Mouse (Mus musculus) ovary, adult 2 months (tissue): ENCODE results near the gene Cnnm3. TPM values are rescaled to one million over a fixed set of nuclear protein-coding genes. Genes with fewer than 3 reads are reported as not detected.

Source experiments
- polyA plus RNA-seq: library from polyadenylated mRNA; depleted of rRNA; stranded (reverse); fragments of >200 nt; gene quantifications from 2 replicates; pipeline ENCODE4 v1.2.3, GENCODE M21; 2012; rRNA removed

The Cnnm3 gene
- 35.3 and 39.6 TPM in 2 replicates for polyA plus RNA-seq

DNA sequence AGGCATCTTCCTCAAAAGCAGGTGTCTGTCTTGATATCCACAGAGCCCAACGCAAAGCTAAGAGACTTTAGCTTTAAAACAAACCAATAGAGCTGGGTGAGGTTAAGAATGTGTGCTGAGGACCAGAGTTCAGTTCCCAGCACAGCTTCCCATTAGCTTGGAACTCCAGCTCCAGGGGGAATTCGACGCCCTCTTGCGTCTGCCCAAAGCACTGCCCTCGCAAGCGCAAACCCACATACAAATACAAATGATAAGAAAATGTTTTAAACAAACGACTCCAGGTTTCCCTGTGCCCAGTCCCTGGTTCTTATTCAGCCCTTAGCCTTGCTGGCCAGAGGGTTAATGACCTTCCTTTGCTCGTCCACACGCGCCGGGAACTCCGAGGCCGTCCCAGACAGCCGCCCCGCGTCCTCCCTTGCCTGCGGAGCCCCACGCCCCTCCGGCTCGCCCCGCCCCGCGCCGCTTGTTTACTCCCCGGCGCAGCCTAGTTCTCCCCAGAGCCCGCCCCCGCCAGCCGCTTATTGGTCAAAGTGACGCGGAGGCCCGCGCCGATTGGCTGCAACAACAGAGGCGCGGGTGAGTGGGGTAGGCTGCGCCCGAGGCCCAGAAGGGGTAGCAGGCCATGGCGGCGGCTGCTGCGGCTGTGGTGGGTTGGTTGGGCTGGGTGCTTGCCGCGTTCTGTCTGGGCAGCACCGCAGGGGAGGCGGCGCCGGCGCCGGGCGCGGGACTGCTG lies at the start of gene Cnnm3:
Gene Cnnm3 (plus strand): TSS at position 579 of the 733 bp plus-strand sequence.

DNA sequence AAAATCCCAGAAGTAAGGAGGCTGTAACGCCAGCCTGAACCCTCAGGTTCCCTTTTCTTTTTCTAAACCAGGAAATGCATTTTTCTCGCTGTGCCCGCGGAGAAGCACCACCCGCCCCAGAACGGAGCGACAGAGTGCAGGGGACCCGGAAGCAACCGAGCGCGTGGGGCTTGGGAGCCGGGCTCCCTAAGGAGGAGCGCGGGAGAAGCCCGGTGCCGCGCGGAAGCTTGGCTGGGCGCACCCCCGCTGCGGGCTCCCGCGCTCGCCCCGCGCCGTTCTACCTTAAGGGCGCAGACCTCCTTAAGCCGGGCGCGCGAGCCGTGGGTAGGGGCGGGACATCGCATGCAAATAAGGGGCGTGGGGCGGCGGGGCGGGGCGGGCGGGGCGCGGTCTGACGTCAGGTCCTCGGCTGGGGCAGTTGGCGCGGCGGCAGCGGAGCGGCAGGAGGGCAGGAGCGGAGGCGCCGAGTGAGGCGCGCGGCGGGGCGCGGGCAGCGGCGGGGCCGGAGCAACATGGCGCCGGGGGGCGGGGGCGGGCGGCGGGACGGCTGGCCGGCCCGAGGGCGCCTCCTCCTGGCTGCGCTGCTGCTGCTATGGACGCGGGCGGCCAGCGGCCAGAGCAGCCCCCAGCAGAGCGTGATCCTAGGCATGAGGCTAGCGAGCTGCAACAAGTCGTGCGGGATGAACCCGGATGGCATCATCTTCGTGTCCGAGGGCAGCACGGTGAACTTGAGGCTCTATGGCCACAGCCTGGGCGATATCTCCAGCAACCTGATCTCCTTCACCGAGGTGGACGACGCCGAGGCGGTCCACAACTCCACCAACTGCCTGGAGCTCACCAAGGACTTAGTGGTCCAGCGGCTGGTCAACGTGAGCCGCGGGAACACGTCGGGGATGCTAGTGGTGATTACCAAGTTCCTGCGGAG lies 40.2 kb upstream of the Cnnm3 start, which contains the start of gene Cnnm4:
Gene Cnnm4 (plus strand): TSS at position 440 of the 925 bp plus-strand sequence.

DNA sequence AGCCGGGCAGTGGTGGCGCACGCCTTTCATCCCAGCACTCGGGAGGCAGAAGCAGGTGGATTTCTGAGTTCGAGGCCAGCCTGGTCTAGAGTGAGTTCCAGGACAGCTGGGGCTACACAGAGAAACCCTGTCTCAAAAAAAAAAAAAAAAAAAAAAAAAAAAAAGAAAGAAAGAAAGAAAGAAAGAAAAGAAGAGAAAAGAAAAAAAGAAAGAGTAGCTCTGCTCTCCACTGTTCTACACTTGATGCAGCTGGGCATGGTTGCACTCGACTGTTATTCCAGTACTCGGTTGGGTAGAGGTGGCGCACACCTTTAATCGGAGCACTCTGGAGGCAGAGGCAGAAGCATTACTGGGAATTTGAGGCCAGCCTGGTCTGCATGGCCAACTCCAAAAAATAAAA lies 25.1 kb downstream of the Cnnm3 start, which contains the start of gene Ankrd23:
Gene Ankrd23 (minus strand): TSS at position 101 of the 400 bp plus-strand sequence.

GRCm38 (mm10) chr1:36539186-36539585 lies 27.5 kb downstream of the Cnnm3 start, which contains the start of gene Gm42417:
TSS of gene Gm42417 (minus strand) at chr1:36539429.

DNA sequence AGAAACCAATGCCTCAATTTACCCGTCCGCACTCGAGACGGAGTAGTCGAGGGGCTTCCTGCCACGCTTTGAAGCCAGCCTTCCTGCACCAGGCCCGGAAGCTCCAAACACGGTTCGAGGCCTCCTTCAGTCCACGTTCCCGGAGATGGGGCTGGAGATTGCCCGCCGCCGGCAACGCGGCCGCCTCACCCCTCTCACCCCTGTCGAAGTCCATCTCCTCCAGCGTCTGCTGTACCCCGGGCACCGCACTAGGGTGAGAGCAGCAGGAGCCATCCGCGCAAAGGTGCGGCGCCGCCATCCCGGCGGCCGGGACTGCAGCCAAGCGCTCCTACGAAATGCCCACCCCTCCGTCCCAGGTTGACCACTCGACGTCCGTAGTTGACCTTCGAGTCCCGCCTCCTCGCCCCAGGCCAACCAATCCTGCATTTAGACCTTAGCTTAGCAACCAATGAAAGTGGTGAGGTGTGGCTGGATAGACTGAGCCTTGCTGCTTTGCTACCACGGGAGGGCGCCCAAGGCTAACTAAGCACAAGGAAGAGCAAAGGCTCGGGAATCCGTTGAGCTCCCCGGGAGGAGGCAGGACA lies 35.3 kb downstream of the Cnnm3 start, which contains the start of gene Ankrd39:
Gene Ankrd39 (minus strand): TSS at position 558 of the 584 bp plus-strand sequence.

DNA sequence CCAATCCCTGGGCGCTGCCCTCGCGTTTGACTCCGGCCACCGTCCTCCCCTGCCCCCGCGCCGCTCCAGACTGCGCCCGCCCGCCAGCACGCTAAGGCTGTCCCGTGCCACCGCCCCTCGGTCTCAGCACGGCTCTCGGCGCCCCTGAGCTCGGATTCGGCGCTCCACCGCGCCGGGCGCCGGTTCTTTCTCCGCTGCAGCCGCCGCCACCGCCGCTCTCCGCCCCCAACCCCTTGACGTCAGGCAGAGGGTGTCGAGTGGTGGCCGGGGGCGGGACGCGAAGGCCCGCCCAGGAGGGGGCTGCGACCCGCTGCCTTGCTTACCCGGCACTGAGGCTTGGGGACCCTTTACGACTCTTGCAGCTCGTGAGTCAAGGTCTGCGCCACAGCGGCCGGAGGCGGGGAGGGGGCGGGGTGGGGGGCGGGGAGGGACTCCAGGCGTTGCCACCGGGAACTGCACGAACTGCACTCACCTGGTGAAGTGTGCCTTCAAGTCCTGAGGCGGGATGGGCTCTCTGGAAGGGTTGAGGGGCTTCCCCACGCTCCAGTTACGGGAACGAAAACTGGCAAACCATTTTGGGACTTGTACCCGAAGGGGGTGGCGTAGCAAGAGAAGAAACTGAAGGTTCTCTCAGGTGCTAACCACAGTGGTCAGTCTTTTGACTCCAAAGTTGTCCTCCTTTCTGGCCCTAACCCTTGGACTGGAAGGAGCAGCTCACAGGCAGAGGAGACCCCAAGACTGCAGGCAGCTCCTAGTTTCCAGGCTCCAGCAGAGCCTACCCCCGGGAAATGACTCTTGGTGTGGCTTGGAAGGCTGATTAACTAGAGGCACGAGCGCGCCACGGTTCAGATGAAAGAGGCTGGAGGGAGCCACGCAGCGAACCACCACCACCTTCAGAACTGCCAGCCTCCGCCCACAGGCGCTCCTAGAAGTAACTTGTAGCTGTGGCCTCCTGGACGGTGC lies 46.6 kb downstream of the Cnnm3 start, which contains the start of gene Sema4c:
Gene Sema4c (minus strand): TSS at position 319 of the 963 bp plus-strand sequence.

Other genes with a start within 250 kb of the Cnnm3 start
- 10.2 and 10.6 TPM in 2 replicates for gene Neurl3, start 237.2 kb upstream of the Cnnm3 start, polyA plus RNA-seq
- 13.0 and 14.3 TPM in 2 replicates for gene Arid5a, start 204.1 kb upstream of the Cnnm3 start, polyA plus RNA-seq
- 57.5 and 72.5 TPM in 2 replicates for gene Kansl3, start 142.7 kb upstream of the Cnnm3 start, polyA plus RNA-seq
- 0.03 and 0.09 TPM in 2 replicates for gene Fer1l5, start 139.6 kb upstream of the Cnnm3 start, polyA plus RNA-seq
- gene Lman2l, start 66.6 kb upstream of the Cnnm3 start, polyA plus RNA-seq: 18.5 and 19.4 TPM in 2 replicates
- gene Cnnm4, start 40.2 kb upstream of the Cnnm3 start, polyA plus RNA-seq: 8.8 and 9.3 TPM in 2 replicates
- 35.5 and 41.6 TPM in 2 replicates for gene Ankrd23, start 25.0 kb downstream of the Cnnm3 start, polyA plus RNA-seq
- not detected in 2 replicates for gene Gm42417, start 27.6 kb downstream of the Cnnm3 start, polyA plus RNA-seq
- 48.1 and 50.6 TPM in 2 replicates for gene Ankrd39, start 35.6 kb downstream of the Cnnm3 start, polyA plus RNA-seq
- gene Sema4c, start 46.5 kb downstream of the Cnnm3 start, polyA plus RNA-seq: 33.6 and 36.8 TPM in 2 replicates
- gene Fam178b, start 171.3 kb downstream of the Cnnm3 start, polyA plus RNA-seq: 2.1 and 2.4 TPM in 2 replicates
- gene Cox5b, start 179.6 kb downstream of the Cnnm3 start, polyA plus RNA-seq: 569 and 840 TPM in 2 replicates
- not detected in 2 replicates for gene 4933424G06Rik, start 198.3 kb downstream of the Cnnm3 start, polyA plus RNA-seq
- gene Actr1b, start 202.6 kb downstream of the Cnnm3 start, polyA plus RNA-seq: 147 and 180 TPM in 2 replicates
- 5.9 and 8.8 TPM in 2 replicates for gene Zap70, start 249.9 kb downstream of the Cnnm3 start, polyA plus RNA-seq